Mouse (Mus musculus): ENCODE measurements around the gene Cdc42se2. TPM values are rescaled to one million over a fixed set of nuclear protein-coding genes. Genes with fewer than 3 reads are reported as not detected.

The Cdc42se2 gene
- total and polyA plus RNA-seq, 2 experiments, result 8.0 to 9.2 TPM

DNA sequence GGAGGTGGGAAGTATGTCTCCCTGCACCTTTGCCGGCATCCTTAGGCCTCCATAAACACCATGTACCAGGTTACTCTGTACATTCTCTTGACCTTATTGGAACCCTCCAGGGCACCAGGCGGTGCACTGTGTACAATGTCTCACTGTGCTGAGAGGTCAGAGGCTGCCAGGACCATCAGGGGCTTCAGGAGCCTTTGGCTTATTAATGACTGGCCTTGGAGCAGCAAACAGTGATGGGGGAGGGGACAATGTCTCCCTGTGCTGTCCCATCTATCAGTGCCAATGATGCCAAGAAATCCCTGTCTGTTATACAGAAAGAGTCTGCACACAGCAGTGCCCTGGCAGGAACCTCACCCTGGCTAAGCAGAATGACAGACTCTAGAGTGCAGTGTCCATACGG is 69.6 kb downstream of the Cdc42se2 start:
- H3K9ac ChIP-seq (ENCODE audit: low read depth, low read length), result no peak overlapping the region
- no peaks in the 10 kb centered on the region for H3K79me2 ChIP-seq (ENCODE audit: control insufficient read depth, insufficient read depth, low read length)
- H3K4me3 ChIP-seq (ENCODE audit: insufficient read depth, low read depth, low read length), result no peak overlapping the region
- WGBS, result 93% methylated on average over 3 of the region's 3 CpGs
- TF ChIP-seq CTCF (IDR thresholded peaks at IDR 0.05; ENCODE audit: low read depth, low read length), result no peak
- TF ChIP-seq POLR2A (IDR thresholded peaks at IDR 0.05; ENCODE audit: extremely low read depth, insufficient read depth, low read length), result no peak
- DNase-seq (ENCODE audit: extremely low read depth, low read depth, low spot score), result no peak
- H3K27ac ChIP-seq (replicated peaks; ENCODE audit: insufficient read depth, low read depth, low read length), result no peak overlapping the region
- H3K36me3 ChIP-seq (ENCODE audit: control insufficient read depth, insufficient read depth, low read length), result peaks cover 8% of the 10 kb centered on the region
- H3K27me3 ChIP-seq (ENCODE audit: control insufficient read depth, insufficient read depth, low read length), result no peaks in the 10 kb centered on the region
- H3K4me1 ChIP-seq (ENCODE audit: control insufficient read depth, insufficient read depth, low read length), result no peaks in the 10 kb centered on the region

DNA sequence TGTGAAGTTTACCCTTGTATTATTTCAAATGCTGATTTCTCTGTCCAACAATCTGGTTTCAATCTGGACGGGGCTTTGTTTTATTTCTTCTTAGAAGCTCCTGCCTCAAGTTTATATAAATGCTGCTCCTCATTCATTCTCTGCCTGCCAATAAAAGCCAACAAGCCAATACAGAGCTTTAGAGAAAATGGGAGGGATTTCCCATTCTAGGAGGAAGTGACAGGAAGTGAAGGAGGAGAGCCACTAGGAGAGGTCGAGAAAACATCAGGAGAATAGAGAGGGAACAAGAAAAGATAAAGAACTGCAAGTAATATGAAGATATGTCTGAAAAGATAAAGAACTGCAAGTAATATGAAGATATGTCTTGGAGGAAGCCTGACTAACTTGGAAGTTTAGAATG is 74.6 kb downstream of the Cdc42se2 start:
- no peaks in the 10 kb centered on the region for H3K27me3 ChIP-seq (ENCODE audit: control insufficient read depth, insufficient read depth, low read length)
- H3K4me3 ChIP-seq (ENCODE audit: insufficient read depth, low read depth, low read length), result no peak overlapping the region
- DNase-seq (ENCODE audit: extremely low read depth, low read depth, low spot score), result no peak
- 78% methylated on average over 2 of the region's 2 CpGs for WGBS
- no peak overlapping the region for H3K9ac ChIP-seq (ENCODE audit: low read depth, low read length)
- no peaks in the 10 kb centered on the region for H3K4me1 ChIP-seq (ENCODE audit: control insufficient read depth, insufficient read depth, low read length)
- no peaks in the 10 kb centered on the region for H3K79me2 ChIP-seq (ENCODE audit: control insufficient read depth, insufficient read depth, low read length)
- H3K36me3 ChIP-seq (ENCODE audit: control insufficient read depth, insufficient read depth, low read length), result no peaks in the 10 kb centered on the region; the same call in 1 of the 2 replicates
- H3K27ac ChIP-seq (replicated peaks; ENCODE audit: insufficient read depth, low read depth, low read length), result no peak overlapping the region
- TF ChIP-seq CTCF (IDR thresholded peaks at IDR 0.05; ENCODE audit: low read depth, low read length), result no peak
- no peak for TF ChIP-seq POLR2A (IDR thresholded peaks at IDR 0.05; ENCODE audit: extremely low read depth, insufficient read depth, low read length)

DNA sequence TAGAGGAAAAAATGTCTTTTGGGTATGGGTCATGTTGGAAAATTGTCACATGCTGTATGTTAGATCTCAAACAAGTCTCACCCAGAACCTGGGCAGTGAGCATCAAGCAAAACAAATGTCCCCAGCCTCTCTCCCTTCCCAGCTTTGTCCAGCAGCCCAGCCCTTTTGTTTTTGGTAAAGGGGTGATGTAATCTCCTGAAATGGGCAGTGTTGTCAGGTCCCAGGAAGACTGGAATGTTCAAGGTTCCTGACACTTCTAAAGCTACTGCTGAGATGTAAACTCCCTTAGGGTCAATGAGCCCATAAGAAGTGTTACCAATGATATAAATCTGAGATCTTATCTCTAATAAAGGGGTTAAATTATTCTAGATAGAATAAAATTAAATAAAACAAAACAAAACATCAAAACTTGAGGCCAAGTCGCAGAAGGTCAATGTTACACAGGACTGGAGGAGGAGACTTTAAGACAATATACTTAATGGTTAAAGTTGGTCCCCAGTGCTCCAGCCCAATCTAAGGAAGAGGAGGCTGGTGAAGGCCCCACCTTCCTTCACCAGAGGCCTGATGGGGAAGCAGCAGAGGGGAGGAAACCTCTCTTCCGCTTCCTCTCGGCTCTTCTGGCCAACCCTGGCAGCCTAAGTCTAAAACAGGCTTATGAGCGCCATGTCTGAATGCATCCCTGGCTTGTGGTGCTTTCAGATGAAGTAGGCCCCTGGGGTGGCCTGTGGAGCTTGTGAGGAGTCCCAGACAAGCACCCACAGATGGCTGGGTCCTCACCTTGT is 76.8 kb downstream of the Cdc42se2 start:
- Histone ChIP-seq H3K9ac (ENCODE audit: low read depth, low read length) (no peak overlapping the region), H3K36me3 (ENCODE audit: control insufficient read depth, insufficient read depth, low read length) (no peaks in the 10 kb centered on the region; the same call in 1 of the 2 replicates), H3K4me3 (ENCODE audit: insufficient read depth, low read depth, low read length) (no peak overlapping the region), H3K27ac (replicated peaks; ENCODE audit: insufficient read depth, low read depth, low read length) (no peak overlapping the region), H3K27me3 (ENCODE audit: control insufficient read depth, insufficient read depth, low read length) (no peaks in the 10 kb centered on the region), H3K4me1 (ENCODE audit: control insufficient read depth, insufficient read depth, low read length) (no peaks in the 10 kb centered on the region), H3K79me2 (ENCODE audit: control insufficient read depth, insufficient read depth, low read length) (no peaks in the 10 kb centered on the region)
- 88% methylated on average over 4 of the region's 4 CpGs for WGBS
- TF ChIP-seq CTCF (IDR thresholded peaks at IDR 0.05; ENCODE audit: low read depth, low read length) (no peak), POLR2A (IDR thresholded peaks at IDR 0.05; ENCODE audit: extremely low read depth, insufficient read depth, low read length) (no peak)
- DNase-seq (ENCODE audit: extremely low read depth, low read depth, low spot score), result no peak

- Histone ChIP-seq H3K4me3 (ENCODE audit: insufficient read depth, low read depth, low read length) (no peak overlapping the region), H3K79me2 (ENCODE audit: control insufficient read depth, insufficient read depth, low read length) (no peaks in the 10 kb centered on the region), H3K36me3 (ENCODE audit: control insufficient read depth, insufficient read depth, low read length) (no peaks in the 10 kb centered on the region), H3K4me1 (ENCODE audit: control insufficient read depth, insufficient read depth, low read length) (no peaks in the 10 kb centered on the region), H3K27me3 (ENCODE audit: control insufficient read depth, insufficient read depth, low read length) (no peaks in the 10 kb centered on the region), H3K27ac (replicated peaks; ENCODE audit: insufficient read depth, low read depth, low read length) (no peak overlapping the region), H3K9ac (ENCODE audit: low read depth, low read length) (no peak overlapping the region)
- no peak for DNase-seq (ENCODE audit: extremely low read depth, low read depth, low spot score)
- 58% methylated on average over 2 of the region's 2 CpGs for WGBS
- TF ChIP-seq POLR2A (IDR thresholded peaks at IDR 0.05; ENCODE audit: extremely low read depth, insufficient read depth, low read length) (no peak), CTCF (IDR thresholded peaks at IDR 0.05; ENCODE audit: low read depth, low read length) (no peak)
Observed at GRCm38 (mm10) chr11:54709645-54710044, 77.8 kb downstream of the Cdc42se2 start.

DNA sequence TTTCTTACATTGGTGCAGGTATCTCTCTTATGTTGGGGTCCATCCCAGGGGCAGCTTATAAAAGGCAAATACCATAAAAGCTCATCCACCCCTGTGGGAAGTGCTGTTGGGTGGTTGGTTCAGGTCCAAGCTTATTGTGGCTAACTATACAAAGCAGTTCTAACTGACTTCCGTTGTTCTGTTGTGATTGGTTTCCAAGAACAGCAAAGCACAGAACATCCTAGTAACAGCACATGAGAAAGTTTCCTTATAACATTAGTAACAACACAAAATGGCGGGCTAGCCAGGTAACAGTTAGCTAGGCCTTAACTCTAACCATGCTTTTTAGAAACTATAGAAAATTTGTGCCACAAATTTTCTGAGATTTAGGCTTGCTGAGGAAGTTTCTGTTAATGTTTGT is 79.3 kb downstream of the Cdc42se2 start:
- no peaks in the 10 kb centered on the region for H3K27me3 ChIP-seq (ENCODE audit: control insufficient read depth, insufficient read depth, low read length)
- WGBS, result 59% methylated on average over 2 of the region's 2 CpGs
- H3K4me3 ChIP-seq (ENCODE audit: insufficient read depth, low read depth, low read length), result no peak overlapping the region
- DNase-seq (ENCODE audit: extremely low read depth, low read depth, low spot score), result no peak
- no peak overlapping the region for H3K9ac ChIP-seq (ENCODE audit: low read depth, low read length)
- TF ChIP-seq POLR2A (IDR thresholded peaks at IDR 0.05; ENCODE audit: extremely low read depth, insufficient read depth, low read length) (no peak), CTCF (IDR thresholded peaks at IDR 0.05; ENCODE audit: low read depth, low read length) (no peak)
- no peaks in the 10 kb centered on the region for H3K79me2 ChIP-seq (ENCODE audit: control insufficient read depth, insufficient read depth, low read length)
- H3K4me1 ChIP-seq (ENCODE audit: control insufficient read depth, insufficient read depth, low read length), result no peaks in the 10 kb centered on the region
- no peaks in the 10 kb centered on the region for H3K36me3 ChIP-seq (ENCODE audit: control insufficient read depth, insufficient read depth, low read length)
- no peak overlapping the region for H3K27ac ChIP-seq (replicated peaks; ENCODE audit: insufficient read depth, low read depth, low read length)

GRCm38 (mm10) chr11:54703306-54703705 is 84.2 kb downstream of the Cdc42se2 start:
- no peaks in the 10 kb centered on the region for H3K36me3 ChIP-seq (ENCODE audit: control insufficient read depth, insufficient read depth, low read length)
- H3K27ac ChIP-seq (replicated peaks; ENCODE audit: insufficient read depth, low read depth, low read length), result no peak overlapping the region
- H3K27me3 ChIP-seq (ENCODE audit: control insufficient read depth, insufficient read depth, low read length), result no peaks in the 10 kb centered on the region
- no peak overlapping the region for H3K9ac ChIP-seq (ENCODE audit: low read depth, low read length)
- no peaks in the 10 kb centered on the region for H3K4me1 ChIP-seq (ENCODE audit: control insufficient read depth, insufficient read depth, low read length)
- DNase-seq (ENCODE audit: extremely low read depth, low read depth, low spot score), result peak; percentile 49
- H3K79me2 ChIP-seq (ENCODE audit: control insufficient read depth, insufficient read depth, low read length), result no peaks in the 10 kb centered on the region
- 42% methylated on average over 4 of the region's 4 CpGs for WGBS
- H3K4me3 ChIP-seq (ENCODE audit: insufficient read depth, low read depth, low read length), result no peak overlapping the region
- TF ChIP-seq POLR2A (IDR thresholded peaks at IDR 0.05; ENCODE audit: extremely low read depth, insufficient read depth, low read length) (no peak), CTCF (IDR thresholded peaks at IDR 0.05; ENCODE audit: low read depth, low read length) (peak; percentile 43)
